Mouse (Mus musculus) heart, postnatal 14 days (tissue): Measurements from ENCODE around the gene Ssbp3. TPM values are rescaled to one million over a fixed set of nuclear protein-coding genes. Genes with fewer than 3 reads are reported as not detected.

Source experiments
- DNase-seq, 2 experiments: peaks; one replicate each; pipeline ENCODE4 v3.0.0; 2021 to 2022
- intact Hi-C: fragments of 180-260 bp; cut with DNase I; formaldehyde crosslinking; loops from one replicate; pipeline ENCODE4 v1.15.1; 2025
- total RNA-seq, 2 experiments: library from RNA; stranded (reverse); gene quantifications; 2 replicates each; pipeline ENCODE4 v1.2.3; 2021

Ssbp3 gene
- total RNA-seq, 2 experiments from 2014 or later = 42.5 to 46.9 TPM

GRCm38 (mm10) chr4:107025369-107025768 lies 114.9 kb downstream of the Ssbp3 start:
- intact Hi-C loops = no loop called here
- DNase-seq = no peak

DNA sequence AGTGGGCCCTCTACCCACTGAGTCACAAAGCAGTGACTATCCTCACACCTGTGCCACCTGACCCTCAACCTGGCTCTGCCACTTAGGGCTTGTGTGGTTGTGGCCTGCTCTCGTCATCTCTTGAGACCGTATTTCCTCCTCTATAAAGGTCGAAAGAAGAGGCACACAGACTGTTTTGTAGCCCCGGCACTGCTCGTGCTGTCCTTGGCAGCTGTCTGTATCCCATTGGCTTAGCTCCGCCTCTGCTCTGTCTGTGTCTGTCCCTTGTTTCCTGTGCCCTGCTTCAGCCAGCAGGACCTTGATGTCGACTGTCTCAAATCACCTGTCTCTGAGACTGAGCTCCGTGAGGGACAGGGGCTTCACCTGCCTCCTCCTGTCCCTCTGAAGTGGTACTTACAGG lies 116.0 kb downstream of the Ssbp3 start:
- intact Hi-C loops = no loop called here

DNA sequence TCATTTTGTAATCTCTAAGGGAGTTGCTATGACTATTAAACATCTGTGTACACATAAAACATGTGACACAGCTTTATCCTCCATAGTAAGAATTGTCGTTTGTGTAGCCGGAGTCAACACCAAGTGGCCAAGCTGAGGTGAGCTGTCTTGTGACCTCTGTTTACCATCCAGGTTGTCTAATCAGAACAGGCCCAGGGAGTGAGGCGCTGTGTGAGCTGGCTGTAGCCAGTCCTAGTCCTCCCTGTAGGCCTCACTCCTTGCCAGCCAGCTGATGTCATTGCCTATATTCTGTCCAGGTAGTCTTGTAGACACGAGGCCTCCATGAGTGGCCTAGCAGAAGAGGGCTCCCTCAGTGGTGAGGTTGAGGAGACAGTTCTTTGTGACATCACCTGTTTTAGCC lies 125.2 kb downstream of the Ssbp3 start:
- DNase-seq = no peak
- intact Hi-C loops = no loop called here

More for the DNA sequence above, 116.0 kb downstream of the Ssbp3 start:
- DNase-seq = no peak

DNA sequence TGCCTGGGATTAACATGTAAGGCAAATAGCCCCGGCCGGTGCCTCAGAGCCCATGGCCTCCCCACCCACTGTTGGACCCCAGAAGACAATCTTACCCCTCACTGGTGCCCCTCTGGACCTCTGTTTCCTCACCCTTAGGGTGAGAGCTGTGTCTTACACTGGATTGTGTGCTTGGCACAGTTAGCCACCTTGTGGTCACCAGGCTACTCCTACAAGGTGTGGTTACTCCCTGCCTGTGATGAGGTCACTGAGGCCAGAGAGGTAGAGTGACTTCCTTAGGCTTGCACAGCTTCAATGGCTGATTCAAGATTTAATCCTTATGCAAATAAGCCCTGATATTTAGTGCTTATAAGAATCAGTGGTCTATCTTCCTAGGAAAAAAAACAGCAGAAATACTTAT lies 126.5 kb downstream of the Ssbp3 start:
- no peak for DNase-seq
- intact Hi-C loops = no loop called here

DNA sequence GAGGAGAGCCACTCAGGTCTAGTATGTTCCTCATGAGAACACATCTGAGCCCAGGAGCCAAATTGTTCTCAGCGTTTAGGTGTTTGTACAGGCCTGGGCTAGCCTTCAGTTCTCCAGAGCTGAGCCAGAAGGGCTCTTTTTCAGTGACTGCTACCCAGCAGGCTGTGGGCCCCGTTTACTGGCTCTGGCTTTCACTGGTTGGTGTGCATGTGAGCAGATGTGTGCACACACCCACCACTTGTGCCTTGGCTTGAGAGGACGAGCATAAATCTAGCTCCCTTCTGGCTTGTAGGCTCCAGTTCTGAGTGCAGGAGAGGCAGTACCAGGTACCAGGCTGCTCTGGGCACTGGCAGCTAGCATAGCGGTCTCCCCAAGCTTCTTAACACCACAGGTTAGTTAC lies 127.8 kb downstream of the Ssbp3 start:
- intact Hi-C loops = no loop called here
- DNase-seq = no peak

DNA sequence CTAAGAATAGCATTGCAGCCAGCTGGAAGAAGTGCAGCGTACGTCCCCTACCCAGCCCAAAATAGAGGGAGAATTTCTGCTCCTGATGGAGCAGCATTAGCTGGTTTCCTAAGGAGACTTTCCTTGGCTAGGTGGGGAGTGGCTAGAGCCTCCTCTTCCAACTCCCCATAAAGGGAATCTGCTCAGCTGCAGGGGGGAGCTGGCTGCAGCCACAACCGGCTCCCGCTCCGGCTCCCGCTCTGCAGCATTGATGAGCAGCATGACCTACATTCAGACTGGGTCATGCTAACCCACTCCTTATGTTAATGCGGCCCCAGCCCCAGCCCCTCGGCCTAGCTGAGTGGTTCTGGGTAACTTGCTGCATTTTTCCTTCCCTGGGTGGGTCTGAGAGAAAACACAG lies 128.8 kb downstream of the Ssbp3 start:
- no peak for DNase-seq
- intact Hi-C loops = no loop called here

DNA sequence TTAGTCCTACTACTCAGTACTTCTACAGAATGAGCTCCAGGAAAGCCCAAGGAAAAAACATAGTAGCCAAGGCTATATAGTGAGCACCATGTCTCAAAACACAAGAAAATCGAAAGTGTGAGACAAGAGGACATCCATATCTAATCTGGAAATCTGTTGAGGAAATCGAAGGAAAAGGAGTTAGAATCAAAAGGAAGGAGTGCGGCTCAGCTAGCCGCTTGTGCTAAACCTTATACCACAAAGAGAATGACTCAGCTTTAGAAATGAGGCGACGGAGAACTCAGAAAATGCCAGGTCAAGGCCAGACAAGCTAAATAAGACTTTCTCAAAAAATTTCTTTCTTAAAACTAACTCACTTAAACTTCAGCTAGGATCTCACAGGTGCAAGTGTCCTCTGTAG lies 131.8 kb downstream of the Ssbp3 start:
- no peak for DNase-seq
- intact Hi-C loops = no loop called here

- intact Hi-C loops = no loop called here
- DNase-seq = no peak
Measured at GRCm38 (mm10) chr4:107045188-107045587, 134.7 kb downstream of the Ssbp3 start.

DNA sequence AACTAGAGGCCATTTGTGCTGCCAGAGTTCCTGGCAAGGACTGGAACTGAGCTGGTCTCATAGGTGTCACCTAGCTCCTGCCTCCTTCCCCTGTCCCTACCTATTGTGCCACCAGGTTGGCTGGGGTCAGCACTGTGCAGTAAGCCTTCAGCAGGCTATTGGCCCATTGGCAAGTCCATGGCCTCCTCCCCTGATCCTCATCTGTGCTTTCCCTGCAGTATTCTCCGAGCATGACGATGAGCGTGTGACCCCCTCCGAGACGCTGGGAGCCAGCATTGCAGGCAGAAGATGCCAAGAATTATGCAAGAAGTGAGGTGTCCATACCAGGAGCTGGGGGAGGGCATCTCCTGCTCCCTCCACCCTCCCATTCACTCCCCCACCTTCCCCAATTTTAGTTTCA lies 137.3 kb downstream of the Ssbp3 start:
- DNase-seq = no peak
- intact Hi-C loops = no loop called here

GRCm38 (mm10) chr4:107048568-107049162 lies 138.2 kb downstream of the Ssbp3 start:
- peak; percentile 44 to 45 for DNase-seq
- intact Hi-C loops = no loop called here

- intact Hi-C loops = no loop called here
Measured at GRCm38 (mm10) chr4:107051889-107052288, 141.4 kb downstream of the Ssbp3 start.

DNA sequence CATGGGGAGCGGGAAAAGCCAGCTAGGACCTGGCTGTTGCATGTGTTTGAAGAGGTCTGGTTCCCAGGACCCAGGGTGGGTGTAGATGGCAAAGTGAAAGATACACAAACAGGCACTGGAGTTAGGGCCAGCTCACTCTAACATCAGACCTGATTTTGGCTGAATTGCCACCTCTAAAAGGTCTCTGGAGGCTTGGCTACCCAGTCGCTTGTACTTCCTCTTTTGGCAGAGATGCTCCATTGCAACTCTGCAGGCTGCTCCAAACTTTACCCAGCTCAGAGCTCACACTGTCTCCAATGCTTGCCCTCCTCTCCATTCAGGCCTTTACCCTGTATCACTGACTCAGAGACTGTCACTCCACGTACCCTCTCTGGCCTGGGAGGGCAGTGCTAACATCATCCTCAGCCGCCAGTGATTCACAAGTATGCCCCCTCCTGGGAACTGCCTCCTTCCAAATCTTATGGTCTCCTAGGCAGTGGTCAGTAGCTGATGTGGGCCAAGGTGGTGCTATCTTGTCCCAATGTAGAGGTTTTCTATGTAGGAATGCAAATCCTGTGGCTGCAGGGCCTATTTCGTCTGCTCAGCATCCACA lies 142.6 kb downstream of the Ssbp3 start:
- intact Hi-C loops = no loop called here
- DNase-seq = no peak

More at GRCm38 (mm10) chr4:107051889-107052288, 141.4 kb downstream of the Ssbp3 start:
- no peak for DNase-seq

GRCm38 (mm10) chr4:107056088-107056487 lies 145.6 kb downstream of the Ssbp3 start:
- no peak for DNase-seq
- intact Hi-C loops = no loop called here

DNA sequence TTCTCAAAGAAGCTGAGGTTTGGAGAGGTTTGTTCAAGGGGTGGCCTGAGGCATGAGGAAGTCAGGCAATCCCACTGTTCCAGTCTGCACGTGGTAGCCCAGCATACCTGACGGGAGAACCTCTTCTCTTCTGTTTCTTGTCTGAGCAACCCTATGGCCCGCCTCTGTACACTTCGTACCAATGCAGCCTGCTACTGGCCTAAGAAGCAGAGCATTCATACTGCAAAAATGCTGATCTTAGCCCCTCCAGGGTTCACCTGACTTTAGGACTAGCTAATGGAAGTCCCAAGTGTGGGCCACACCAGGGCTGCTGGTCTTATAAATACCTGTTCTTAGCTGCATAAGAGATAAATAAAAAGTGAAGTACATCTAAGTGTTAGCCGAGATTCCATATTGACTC lies 147.8 kb downstream of the Ssbp3 start:
- no peak for DNase-seq

GRCm38 (mm10) chr4:107058781-107059180 lies 148.3 kb downstream of the Ssbp3 start:
- no peak for DNase-seq
- intact Hi-C loops = no loop called here

More for the DNA sequence above, 147.8 kb downstream of the Ssbp3 start:
- intact Hi-C loops = no loop called here

GRCm38 (mm10) chr4:107061560-107061959 lies 151.1 kb downstream of the Ssbp3 start:
- no peak for DNase-seq
- intact Hi-C loops = no loop called here

GRCm38 (mm10) chr4:107063214-107063613 lies 152.7 kb downstream of the Ssbp3 start:
- intact Hi-C loops = no loop called here
- DNase-seq = no peak

GRCm38 (mm10) chr4:107064394-107065098 lies 154.0 kb downstream of the Ssbp3 start:
- DNase-seq = no peak
- intact Hi-C loops = loop anchor here (5.0 kb wide), 2 partner anchors 98 to 152 kb away; partner anchors contain the start of gene Ssbp3

- intact Hi-C loops = loop anchor here (5.0 kb wide), 2 partner anchors 96 to 154 kb away; partner anchors contain the start of gene Ssbp3
- DNase-seq = peak; percentile 93 to 97
Measured at GRCm38 (mm10) chr4:107066252-107067124, 156.0 kb downstream of the Ssbp3 start, which contains the start of the genes Mrpl37 and Cyb5rl. Gene Mrpl37, minus strand, starts transcription at chr4:107066868. Gene Cyb5rl, plus strand, starts transcription at chr4:107066988.

DNA sequence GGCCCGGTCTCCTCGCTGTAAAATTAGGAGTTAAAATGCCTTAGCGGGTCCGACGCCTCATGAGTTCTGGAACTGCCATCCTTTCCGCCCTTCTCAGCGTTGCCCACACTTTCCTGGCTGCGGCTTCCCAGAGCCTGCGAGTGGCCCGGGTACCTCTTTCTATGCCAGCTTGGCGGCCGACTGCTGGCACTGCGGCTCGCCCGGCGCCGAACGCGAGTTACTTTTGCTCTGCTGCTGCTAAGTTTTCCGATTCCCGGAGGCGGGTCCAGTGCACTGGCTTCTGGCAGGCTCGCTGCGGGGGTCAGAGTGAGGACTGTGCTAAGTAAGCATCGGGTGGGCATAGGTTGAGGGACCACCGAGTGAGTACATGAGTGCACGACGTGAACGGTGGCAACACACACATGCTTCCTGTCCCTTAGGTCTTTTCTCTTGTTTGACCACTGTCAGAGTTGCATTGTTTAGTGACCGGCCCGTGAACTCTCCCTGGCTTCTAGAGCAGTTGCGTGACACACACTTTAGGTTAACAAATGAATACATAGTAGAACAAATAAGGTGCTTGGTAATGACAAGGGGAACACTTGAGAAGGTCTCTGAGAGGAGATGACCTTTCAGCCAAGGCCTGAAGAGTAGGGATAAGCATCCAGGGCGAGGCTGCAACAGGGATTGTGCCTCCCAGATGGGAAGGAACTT lies 156.8 kb downstream of the Ssbp3 start:
- peak; percentile 44 to 51 for DNase-seq
- intact Hi-C loops = loop anchor here (5.0 kb wide), 2 partner anchors 95 to 155 kb away; partner anchors contain the start of gene Ssbp3
